Mouse (Mus musculus) ES-Bruce4 (cell line): ENCODE data around the gene Prrxl1. TPM values are rescaled to one million over a fixed set of nuclear protein-coding genes. Genes with fewer than 3 reads are reported as not detected.

ENCODE experiments used
- H3K27ac ChIP-seq: 2 replicates; pipeline ENCODE4 v1.5.1; 2012; ENCODE audit warnings: low read length, inconsistent platforms; ENCODE audit not compliant: insufficient read depth
- H3K27me3 ChIP-seq: 2 replicates; pipeline ENCODE4 v1.6.1; 2012; ENCODE audit warnings: mild to moderate bottlenecking, low read length, inconsistent platforms; ENCODE audit not compliant: control insufficient read depth, poor library complexity, insufficient read depth, severe bottlenecking
- H3K36me3 ChIP-seq: 2 replicates; pipeline ENCODE4 v1.6.1; 2012; ENCODE audit warnings: inconsistent platforms, mild to moderate bottlenecking, low read length, moderate library complexity; ENCODE audit not compliant: control insufficient read depth, poor library complexity, insufficient read depth, severe bottlenecking
- H3K4me1 ChIP-seq: one replicate; pipeline ENCODE4 v1.8.1; 2011; ENCODE audit warnings: low read length; ENCODE audit not compliant: control insufficient read depth, insufficient read depth
- H3K4me3 ChIP-seq: 2 replicates; pipeline ENCODE4 v1.5.1; 2011; ENCODE audit warnings: low read depth, mild to moderate bottlenecking, low read length
- H3K9ac ChIP-seq: 2 replicates; pipeline ENCODE4 v1.6.1; 2012; ENCODE audit warnings: low read depth, mild to moderate bottlenecking, inconsistent platforms; ENCODE audit not compliant: poor library complexity, severe bottlenecking
- H3K9me3 ChIP-seq: replicated peaks from 2 replicates; pipeline ENCODE4 v1.6.1; 2012; ENCODE audit warnings: mild to moderate bottlenecking, low read length, inconsistent platforms; ENCODE audit not compliant: control insufficient read depth, poor library complexity, insufficient read depth, severe bottlenecking
- CTCF ChIP-seq: IDR thresholded peaks from one replicate; pipeline ENCODE4 v1.8.1; 2011; ENCODE audit warnings: low read depth, low read length
- EP300 ChIP-seq: IDR thresholded peaks from 2 replicates; pipeline ENCODE4 v1.6.1; 2011; ENCODE audit warnings: low read depth, low read length; ENCODE audit not compliant: insufficient read depth
- POLR2A ChIP-seq: IDR thresholded peaks from one replicate; pipeline ENCODE4 v1.8.1; 2011; ENCODE audit warnings: low read length; ENCODE audit not compliant: insufficient read depth
- polyA plus RNA-seq: library from polyadenylated mRNA; stranded (reverse); fragments of >200 nt; gene quantifications from 2 replicates; pipeline ENCODE4 v1.2.4, GENCODE M21; 2011; ENCODE audit warnings: low read depth; ENCODE audit not compliant: missing spikeins, insufficient read depth, insufficient read length

Gene Prrxl1
- polyA plus RNA-seq, 1 experiment, result not detected

DNA sequence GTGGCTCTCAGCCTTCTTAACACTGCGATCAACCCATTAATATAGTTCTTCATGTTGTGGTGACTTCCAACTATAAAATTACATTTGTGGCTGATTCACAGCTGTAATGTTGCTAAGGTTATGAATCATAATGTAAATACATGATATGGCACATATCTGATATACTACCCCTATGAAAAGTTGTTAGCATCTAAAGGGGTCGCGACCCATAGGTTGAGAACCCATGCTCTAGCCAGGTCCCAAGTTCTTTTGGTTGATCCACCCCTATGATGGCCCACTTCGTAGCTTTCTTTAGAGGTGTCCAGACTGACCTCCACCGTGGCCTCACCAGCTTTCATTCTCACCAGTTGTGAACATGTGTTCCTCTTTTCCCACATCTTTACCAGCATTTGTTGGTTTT is 18.0 kb downstream of the Prrxl1 start:
- Histone ChIP-seq H3K4me3 (no peak overlapping the region), H3K36me3 (no peaks in the 10 kb centered on the region), H3K27ac (no peak overlapping the region), H3K9me3 (no peaks in the 10 kb centered on the region), H3K27me3 (no peaks in the 10 kb centered on the region), H3K9ac (no peak overlapping the region), H3K4me1 (no peaks in the 10 kb centered on the region)
- no peak for TF ChIP-seq CTCF
- TF ChIP-seq EP300, result no peak
- TF ChIP-seq POLR2A, result no peak

DNA sequence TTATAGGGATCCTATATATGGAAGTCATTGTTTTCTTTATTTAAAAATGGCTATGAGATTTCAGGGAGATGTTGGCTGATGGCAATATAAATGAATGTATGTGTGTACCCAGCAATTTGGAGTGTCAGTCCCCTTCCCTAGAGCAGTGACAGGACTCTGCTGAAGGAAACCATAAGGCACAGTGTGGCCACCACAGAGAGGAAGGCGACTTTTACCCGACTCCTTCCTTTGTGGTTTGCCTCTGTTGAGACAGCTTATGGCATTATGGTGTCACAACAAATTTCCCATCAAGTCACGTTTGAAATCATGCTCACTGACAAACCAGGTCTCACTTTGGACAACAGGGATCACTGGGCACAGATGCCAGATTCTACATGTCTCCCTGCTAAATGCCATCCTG is 25.0 kb downstream of the Prrxl1 start:
- TF ChIP-seq CTCF (no peak), POLR2A (no peak), EP300 (no peak)
- no peaks in the 10 kb centered on the region for H3K27me3 ChIP-seq
- H3K9ac ChIP-seq, result no peak overlapping the region
- no peaks in the 10 kb centered on the region for H3K9me3 ChIP-seq
- no peaks in the 10 kb centered on the region for H3K4me1 ChIP-seq
- H3K4me3 ChIP-seq, result no peak overlapping the region
- H3K27ac ChIP-seq, result no peak overlapping the region
- no peaks in the 10 kb centered on the region for H3K36me3 ChIP-seq

GRCm38 (mm10) chr14:32624811-32625210 is 25.6 kb downstream of the Prrxl1 start:
- H3K27me3 ChIP-seq, result no peaks in the 10 kb centered on the region
- no peaks in the 10 kb centered on the region for H3K9me3 ChIP-seq
- H3K4me3 ChIP-seq, result no peak overlapping the region
- no peaks in the 10 kb centered on the region for H3K4me1 ChIP-seq
- TF ChIP-seq POLR2A, result no peak
- no peak for TF ChIP-seq CTCF
- no peak for TF ChIP-seq EP300
- H3K27ac ChIP-seq, result no peak overlapping the region
- H3K9ac ChIP-seq, result no peak overlapping the region
- H3K36me3 ChIP-seq, result no peaks in the 10 kb centered on the region

DNA sequence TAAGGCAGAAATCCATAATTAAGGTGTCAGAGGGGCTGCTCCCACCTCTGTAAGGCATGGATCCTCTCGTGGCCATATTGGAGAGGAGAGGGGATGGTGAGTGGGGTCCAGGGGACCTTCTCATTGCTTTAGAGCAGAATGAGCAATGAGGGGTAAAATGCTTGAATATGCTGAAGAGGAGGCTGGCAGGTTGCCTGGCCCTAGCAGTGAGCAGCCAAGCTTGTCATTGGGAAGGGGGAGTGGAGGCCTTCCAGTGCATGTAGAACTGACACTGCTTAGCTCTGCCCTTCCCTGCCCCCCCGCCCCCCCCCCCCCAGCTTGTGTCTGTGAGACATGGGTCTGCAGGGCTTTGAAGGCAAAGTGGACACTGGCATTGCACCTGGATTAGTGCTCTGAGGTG is 28.1 kb downstream of the Prrxl1 start:
- Histone ChIP-seq H3K9ac (no peak overlapping the region), H3K4me1 (no peaks in the 10 kb centered on the region), H3K27me3 (no peaks in the 10 kb centered on the region), H3K4me3 (no peak overlapping the region), H3K36me3 (no peaks in the 10 kb centered on the region), H3K27ac (no peak overlapping the region), H3K9me3 (no peaks in the 10 kb centered on the region)
- no peak for TF ChIP-seq EP300
- TF ChIP-seq CTCF, result no peak
- TF ChIP-seq POLR2A, result no peak

- no peak overlapping the region for H3K9ac ChIP-seq
- peak; percentile 52 for TF ChIP-seq CTCF
- no peak for TF ChIP-seq EP300
- H3K36me3 ChIP-seq, result no peaks in the 10 kb centered on the region
- no peaks in the 10 kb centered on the region for H3K4me1 ChIP-seq
- no peak overlapping the region for H3K27ac ChIP-seq
- peak overlapping the region; percentile 13 for H3K4me3 ChIP-seq
- H3K9me3 ChIP-seq, result no peaks in the 10 kb centered on the region
- no peaks in the 10 kb centered on the region for H3K27me3 ChIP-seq
Observed at GRCm38 (mm10) chr14:32628584-32628983, 29.4 kb downstream of the Prrxl1 start.

DNA sequence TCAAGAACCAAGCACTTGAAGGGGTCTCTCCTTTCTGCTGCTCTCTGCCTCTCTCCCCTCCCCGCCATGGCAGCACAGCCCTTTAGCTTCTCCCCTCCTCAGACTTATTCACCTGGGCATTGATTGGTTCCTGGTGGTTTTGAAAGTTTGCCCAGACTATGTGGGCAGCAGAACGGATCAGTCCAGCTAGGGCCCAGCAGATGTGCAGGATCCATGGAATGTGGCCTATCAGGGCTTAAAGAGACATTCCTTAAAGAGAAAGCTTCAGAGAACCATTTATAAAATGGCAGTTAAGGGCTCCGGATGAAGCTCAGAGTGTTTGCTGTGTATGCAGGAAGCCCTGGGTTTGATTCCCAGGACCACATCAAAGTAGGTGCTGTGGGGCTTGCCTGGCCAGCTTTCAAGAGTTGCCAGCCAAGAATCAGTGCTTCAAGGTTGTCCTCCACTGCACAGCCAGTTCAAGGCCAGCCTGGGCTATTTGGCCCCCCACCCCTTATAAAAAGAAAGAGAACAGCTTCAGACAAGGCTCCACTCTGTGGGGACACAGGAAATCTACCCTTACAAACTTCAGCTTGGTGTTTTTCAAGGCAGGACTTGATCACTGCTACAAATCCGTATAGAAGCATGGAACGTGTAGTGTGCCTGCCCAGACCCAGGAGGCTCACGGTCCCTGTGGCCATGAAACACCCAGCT is 33.8 kb downstream of the Prrxl1 start:
- H3K27me3 ChIP-seq, result no peaks in the 10 kb centered on the region
- no peak overlapping the region for H3K4me3 ChIP-seq
- no peaks in the 10 kb centered on the region for H3K4me1 ChIP-seq
- H3K36me3 ChIP-seq, result no peaks in the 10 kb centered on the region
- H3K9me3 ChIP-seq, result no peaks in the 10 kb centered on the region
- H3K27ac ChIP-seq, result no peak overlapping the region
- TF ChIP-seq POLR2A (no peak), EP300 (no peak), CTCF (no peak)
- H3K9ac ChIP-seq, result no peak overlapping the region
